Mouse (Mus musculus) kidney, postnatal 4 days (tissue): ENCODE measurements around the gene Gm49355.
A peak's percentile ranks its signal among the peaks of the same experiment; 100 is the strongest.

Experiments
- DNase-seq, 2 experiments: peaks; one replicate each; pipeline ENCODE4 v3.0.0; 2021; ENCODE audit warnings: mixed read lengths in 2 of 2

Gene Gm49355

DNA sequence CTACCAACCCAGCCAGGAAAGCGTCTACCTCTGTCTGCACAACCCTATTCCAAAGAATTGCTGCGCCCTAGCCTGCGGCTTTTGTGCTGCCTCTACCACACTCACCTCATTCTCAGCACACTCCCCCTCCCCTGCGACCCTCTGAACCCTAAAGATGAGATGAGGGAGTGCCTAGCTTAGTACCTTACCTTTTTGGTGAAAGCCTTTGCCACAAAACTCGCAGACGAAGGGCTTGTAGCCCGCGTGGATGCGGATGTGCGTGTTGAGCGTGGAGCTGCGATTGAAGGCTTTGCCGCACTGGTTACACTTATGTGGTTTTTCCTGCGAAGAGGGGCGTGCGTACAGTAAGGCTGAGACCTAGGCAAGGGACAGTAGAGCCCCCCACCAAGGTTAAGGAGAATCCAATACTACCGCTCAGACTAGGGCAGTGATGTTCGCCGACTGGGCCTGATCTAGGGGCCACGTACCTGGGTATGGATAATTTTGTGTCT lies 59.7 kb downstream of the Gm49355 start:
- DNase-seq = peak in 1 of 2 experiments; percentile 5

DNA sequence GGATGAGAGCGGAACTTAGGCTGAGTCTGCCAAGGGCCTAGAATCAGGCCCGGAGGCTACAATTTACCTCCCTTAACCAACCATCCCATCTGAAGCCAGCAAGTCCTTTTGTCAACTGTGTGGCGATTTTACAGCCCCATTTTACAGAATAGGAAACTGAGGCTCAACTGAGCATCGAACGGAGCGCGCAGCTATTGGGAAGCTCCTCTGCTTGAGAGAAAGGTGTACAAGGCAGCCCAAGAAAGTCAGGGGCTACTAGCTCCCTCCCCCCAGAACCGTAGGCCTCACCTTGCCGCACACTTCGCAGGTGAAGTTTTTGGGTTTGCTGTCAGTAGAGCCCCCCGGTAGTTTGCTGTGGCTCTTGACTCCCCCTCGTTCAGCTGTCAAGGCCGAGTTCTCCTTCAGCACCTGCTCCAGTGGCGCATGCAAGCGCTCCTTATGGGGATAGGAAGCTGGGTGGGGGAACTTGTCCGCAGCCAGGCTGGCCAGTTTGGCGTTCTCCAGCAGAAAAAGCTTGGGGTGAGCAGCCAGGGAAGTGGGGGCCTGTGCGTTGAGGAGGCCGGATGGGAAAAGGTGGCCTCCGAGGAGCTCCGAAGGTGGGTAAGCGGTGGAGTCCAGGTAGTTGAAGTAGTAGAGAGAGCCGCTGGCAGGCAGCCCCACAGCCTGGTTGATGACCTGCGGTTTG lies 60.4 kb downstream of the Gm49355 start:
- no peak for DNase-seq

DNA sequence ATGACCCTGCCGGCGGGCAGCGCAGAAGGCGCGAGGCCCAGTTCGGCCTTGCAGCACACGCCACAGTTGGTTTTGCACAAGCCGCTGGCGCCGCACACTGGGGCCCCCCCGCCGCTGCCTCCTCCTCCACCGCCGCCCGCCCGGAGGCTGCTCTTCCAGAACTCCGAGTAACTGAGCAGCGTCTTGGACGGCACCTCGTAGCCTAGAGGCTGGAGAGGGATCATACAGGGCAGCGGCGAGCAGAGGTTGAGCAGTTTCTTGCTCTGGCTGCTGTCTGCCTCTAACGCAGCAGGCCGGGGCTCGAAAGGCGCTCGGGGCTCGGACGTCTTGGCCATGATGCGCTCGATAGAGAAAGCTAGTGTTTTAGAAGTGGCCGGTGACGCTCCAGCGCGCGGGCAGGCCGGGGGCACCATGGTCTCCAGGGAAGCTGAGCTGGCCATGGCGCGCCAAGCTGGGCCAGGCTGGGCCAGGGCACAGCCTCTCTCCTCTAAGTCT lies 61.0 kb downstream of the Gm49355 start:
- DNase-seq = peak; percentile 32 to 43

DNA sequence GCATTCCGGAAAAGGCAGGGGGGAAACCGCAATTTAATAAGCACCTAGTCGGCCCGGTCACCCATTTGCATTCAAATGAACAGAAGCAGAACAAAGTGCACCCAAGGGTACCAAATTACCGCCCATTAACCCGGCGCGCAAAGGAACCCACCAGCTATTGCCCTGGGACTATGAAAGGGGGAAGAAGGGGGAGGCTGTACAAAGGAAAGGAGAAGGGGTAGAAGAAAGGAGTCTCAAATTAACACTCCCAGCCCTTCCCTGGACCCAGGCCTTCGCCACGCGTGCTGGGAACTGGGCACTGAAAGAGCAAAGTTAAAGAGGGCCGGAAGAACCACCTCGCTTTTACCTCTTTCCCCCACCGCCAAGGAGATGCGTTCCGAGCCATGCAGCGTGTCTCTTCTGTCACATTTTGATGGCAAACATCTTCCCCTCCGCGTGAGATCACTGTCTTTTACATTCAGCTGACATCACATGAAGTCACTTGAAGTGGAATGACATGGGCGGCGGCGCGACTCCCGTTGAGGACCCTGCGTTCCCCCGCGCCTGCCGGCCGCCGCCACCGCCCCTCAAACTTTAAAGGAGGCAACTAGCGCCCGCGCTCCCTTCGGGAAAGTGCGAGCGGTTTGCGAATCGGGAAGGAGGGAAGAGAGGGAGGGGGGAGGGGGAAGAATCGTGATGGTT lies 61.6 kb downstream of the Gm49355 start:
- DNase-seq = peak in 1 of 2 experiments; percentile 11

DNA sequence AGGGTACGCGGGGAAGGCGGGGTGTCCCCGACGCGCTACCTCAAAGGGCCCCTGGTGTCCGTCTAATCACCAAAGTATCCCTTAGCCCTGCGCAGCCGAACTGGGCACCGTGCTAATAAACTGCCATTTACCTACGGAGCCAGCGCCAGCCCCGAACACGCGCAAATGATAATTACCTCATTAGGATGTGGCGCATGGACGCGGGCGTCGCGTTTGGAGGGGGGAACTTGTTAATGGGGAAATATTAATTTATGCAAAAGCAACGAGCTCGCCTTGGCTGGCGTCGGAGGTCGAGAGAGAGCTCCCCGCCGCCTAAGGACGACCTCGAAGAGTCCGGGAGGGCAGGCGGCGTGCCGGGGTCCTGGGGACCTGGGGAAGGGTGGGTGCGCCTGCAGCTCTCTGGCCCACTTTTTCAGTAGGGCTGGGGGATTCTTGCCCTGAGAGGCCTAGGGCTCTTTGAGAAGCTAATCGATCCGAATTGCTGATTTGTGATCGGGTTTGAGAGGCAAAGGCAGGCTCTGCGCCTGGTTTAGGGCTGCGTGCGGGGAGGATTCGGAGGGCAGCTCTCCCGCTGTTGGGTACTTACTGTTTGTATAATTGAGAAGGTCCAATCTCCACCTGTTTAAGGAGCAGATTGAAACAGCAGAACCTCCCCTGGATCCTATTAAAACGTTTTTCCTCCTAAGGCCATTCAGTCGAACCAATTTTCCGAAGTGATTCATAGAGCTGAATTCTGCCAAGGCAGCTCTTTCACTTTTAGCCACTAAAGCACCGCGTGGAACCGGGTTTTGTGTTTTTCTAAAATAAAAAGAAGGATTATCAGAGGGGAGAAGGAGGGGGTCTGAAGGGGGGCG lies 62.5 kb downstream of the Gm49355 start:
- DNase-seq = peak in 1 of 2 experiments; percentile 10

DNA sequence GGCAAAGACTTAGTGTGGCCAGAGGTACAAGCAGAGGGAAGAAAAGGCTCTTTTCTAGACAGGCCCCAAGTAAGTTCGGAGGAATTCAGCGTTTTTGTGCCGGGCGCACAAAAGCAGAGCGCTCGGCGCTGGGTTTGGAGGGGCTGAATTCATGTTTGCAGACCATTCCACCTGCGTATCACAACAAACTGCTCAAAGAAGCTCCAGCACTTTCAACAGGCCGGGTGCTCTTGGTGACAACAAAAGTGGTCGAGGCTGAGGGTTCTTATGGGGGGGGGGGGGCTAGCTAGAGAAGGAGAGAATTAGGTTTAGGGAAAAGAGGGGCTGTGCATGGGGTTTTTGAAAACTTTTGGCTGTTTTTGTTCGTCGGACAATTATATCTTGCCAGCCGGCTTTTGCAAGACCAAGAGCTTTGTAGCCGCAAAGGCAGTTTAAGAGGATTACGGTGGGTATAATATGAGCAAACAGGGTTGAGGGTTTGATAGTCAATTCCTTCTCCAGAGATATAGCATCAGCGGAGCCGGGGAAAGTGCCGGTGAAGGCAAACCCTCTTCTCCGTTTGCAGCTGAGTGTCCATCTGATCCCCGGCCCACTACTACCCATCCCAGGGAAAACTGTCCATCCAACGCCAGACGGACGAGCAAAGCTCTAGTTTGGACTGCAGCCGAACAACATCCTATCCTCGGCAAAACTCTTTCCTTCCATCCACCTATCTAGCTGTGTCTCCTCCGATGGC lies 63.3 kb downstream of the Gm49355 start:
- DNase-seq = peak in 1 of 2 experiments; percentile 15

DNA sequence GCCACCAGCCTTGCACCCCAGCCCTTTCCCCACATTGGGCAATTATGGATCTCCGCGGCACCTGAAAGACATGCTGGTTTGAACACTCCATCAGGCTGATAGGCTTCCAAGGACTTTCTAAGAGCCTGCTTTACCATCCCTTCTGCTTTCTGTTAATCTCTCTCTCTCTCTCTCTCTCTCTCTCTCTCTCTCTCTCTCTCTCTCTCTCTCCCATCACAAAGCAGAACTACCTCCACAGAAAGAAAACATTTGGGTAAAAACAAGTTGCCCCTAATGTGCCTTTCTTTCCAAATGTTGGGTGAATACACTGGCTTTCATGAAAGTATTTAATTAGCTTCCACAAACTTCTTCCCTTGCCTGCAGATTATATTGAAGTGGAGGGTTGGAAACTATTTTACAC lies 64.3 kb downstream of the Gm49355 start, which contains the start of gene Fezf2:
Gene Fezf2 (minus strand): TSS at position 101 of the 400 bp plus-strand sequence.
- no peak for DNase-seq

DNA sequence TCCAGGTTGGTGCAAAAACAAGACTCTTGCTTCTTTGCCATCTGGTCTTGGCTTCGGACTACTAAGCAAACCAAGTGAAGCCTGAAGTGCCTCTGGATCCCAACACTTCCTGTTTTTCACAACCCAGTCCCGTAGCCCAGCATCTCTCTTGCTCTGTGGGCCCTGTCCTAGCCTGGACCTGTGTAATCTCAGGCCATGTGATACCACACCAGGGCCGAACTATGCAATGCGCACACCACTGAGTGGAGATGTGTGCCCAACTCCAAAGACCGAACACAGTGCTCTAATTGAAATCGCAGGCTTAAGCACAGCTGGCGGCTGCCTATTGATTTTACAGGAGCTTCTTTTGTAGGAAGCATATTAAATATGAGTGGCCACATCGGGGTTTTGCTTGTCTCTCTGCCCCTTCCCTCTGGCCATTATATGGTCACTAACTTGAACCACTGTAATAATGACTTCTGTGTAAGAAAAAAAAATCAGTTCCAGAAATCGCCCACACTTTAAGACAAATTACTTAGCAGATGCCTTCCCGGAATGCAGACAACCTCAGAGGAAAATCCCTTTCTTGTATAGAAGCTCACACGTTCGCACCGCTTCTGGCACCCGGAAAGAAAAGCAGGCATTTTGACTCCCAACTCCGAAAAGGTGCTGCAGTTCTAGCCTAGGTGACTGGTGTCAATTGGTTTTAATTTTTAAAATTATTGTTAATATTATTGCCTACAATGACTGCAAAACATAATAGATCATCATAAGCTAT lies 65.7 kb downstream of the Gm49355 start:
- no peak for DNase-seq

DNA sequence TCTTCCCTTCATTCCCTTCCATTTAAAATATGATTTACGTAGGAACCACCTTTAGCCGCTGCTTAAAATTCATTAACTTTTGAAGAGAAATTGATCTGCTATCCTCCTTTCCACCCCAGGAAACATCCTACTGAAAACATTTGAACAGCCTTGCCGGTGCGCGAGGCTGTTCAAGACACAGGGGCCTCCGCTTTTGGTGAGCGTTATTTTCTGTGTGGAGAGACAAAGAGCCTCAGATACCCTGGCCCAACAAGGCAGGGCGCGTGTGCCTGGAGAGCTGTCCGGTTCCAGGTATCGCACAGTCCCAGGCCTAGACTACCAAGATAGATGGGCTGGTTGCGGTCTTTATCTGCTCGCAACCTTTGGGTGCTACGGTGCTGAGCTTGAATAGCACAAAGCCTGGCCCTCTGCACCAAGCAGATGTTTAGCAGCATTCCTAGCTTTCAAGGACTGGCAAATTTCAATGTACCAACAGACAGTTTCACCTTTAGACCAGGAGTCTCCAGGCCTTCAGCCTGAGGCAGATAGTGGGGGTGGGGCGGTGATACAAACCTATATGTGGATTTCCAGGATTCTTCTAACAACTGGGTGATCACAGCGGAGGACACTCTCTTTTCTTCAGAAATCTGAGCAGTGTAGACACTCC lies 66.6 kb downstream of the Gm49355 start:
- DNase-seq = no peak
